Mouse (Mus musculus) kidney, adult 10 weeks (tissue): ENCODE results near the gene Acad8. TPM values are rescaled to one million over a fixed set of nuclear protein-coding genes. Genes with fewer than 3 reads are reported as not detected.

Source experiments
- polyA plus RNA-seq: library from polyadenylated mRNA; stranded (reverse); fragments of 350-450 nt; fragmentation: Illumina TruSeq; extraction: RNeasy Lipid Tissue Mini Kit (QIAGEN cat#74804); gene quantifications from one replicate; pipeline ENCODE4 v1.2.3, GENCODE M21; 2014; ENCODE audit warnings: low read depth, low replicate concordance

The Acad8 gene
- 37.6 TPM for polyA plus RNA-seq

GRCm38 (mm10) chr9:26999461-27000395 is at the start of gene Acad8, which contains the start of gene Thyn1:
Gene Acad8, minus strand, starts transcription at chr9:26999566.
Gene Thyn1, plus strand, starts transcription at chr9:26999710.

GRCm38 (mm10) chr9:27029828-27030762 is 30.7 kb upstream of the Acad8 start, which contains the start of the genes Vps26b and Ncapd3:
Gene Vps26b, minus strand, starts transcription at chr9:27030065.
Gene Ncapd3, plus strand, starts transcription at chr9:27030175.

Other genes with a start within 250 kb of the Acad8 start
- gene Glb1l2, start 193.1 kb downstream of the Acad8 start, polyA plus RNA-seq, result 153 TPM
- gene Glb1l3, start 138.7 kb downstream of the Acad8 start, polyA plus RNA-seq, result not detected
- not detected for gene Gm1110, start 76.5 kb downstream of the Acad8 start, polyA plus RNA-seq
- gene Thyn1, start 144 bp upstream of the Acad8 start, polyA plus RNA-seq, result 41.5 TPM
- gene Vps26b, start 30.5 kb upstream of the Acad8 start, polyA plus RNA-seq, result 28.0 TPM
- gene Ncapd3, start 30.6 kb upstream of the Acad8 start, polyA plus RNA-seq, result 15.6 TPM
- gene Jam3, start 155.9 kb upstream of the Acad8 start, polyA plus RNA-seq, result 33.7 TPM